In the genomic region with DNA sequence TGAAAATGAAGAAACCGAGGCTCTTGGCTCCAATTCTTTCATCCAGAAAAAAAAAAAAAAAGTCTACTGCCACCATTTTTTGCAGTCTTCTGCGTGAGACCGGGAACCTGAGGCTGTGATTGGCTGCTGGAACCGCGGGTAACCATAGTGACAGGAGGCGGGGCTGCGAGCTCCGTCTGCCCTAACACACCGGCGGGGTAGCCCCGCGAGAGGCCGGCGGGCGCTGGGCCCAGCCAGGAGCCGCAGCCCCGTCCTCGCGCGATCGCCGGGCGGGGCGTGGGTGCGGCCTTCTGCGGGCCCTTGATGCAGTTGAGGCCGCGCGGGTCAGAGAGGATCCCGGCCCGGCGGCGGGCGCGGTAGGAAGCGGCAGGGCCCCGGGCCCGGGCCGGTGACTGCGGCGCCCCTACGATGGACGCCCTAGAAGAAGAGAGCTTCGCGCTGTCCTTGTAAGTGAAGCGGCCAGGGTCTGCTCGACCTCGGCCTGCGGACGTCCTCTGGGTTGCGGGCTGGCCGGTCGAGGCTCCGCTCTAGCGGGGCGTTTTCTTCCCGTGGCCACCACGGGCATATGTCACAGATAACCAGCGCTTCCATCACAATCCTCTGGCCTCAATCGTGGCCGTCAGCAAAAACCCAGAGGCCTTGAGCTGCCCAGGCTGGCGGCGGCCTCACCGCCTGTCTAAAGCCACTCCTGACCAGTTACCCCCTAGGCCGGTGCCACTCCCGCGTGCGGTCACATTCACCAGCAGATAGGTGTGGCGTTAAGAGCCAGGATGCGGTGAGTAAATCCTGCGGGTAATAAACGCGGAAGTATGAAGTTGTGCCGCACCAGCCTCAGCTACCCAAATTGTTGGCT, we compare ENCODE assay signal across 8 mouse cellular contexts. TPM values are rescaled to one million over a fixed set of nuclear protein-coding genes. Genes with fewer than 3 reads are reported as not detected.
A peak's percentile ranks its signal among the peaks of the same experiment; 100 is the strongest.
DNase-seq lines count a peak whose midpoint lies in the region; ATAC-seq and TF ChIP-seq lines count a peak whose summit lies in the region.

A gene (plus strand): TSS at position 145 of the 853 bp plus-strand sequence.

- no peak; the same call in 1 of the 2 replicates for TF ChIP-seq CTCF in liver, embryonic 14.5 days (IDR thresholded peaks at IDR 0.05; ENCODE audit: low read depth)
- no peak for TF ChIP-seq CTCF in stomach, postnatal 0 days (IDR thresholded peaks at IDR 0.05; ENCODE audit: low read depth)

- no peaks in the 10 kb centered on the region for H3K9me3 ChIP-seq in forebrain, embryonic 10.5 days
- H3K9me3 ChIP-seq in heart, embryonic 15.5 days (replicated peaks): no peaks in the 10 kb centered on the region
- H3K9me3 ChIP-seq in liver, embryonic 14.5 days (ENCODE audit: control insufficient read depth, low read length): no peaks in the 10 kb centered on the region
- H3K9me3 ChIP-seq in neural tube, embryonic 11.5 days (ENCODE audit: control insufficient read depth, low read length): no peaks in the 10 kb centered on the region
- H3K9me3 ChIP-seq in stomach, postnatal 0 days (ENCODE audit: control insufficient read depth, low read length): no peaks in the 10 kb centered on the region

- H3K27ac ChIP-seq in forebrain, embryonic 10.5 days: peak within 1 kb of the TSS; percentile 97
- H3K27ac ChIP-seq in heart, embryonic 15.5 days: peak within 1 kb of the TSS; percentile 79
- peak within 1 kb of the TSS; percentile 72 for H3K27ac ChIP-seq in liver, embryonic 14.5 days
- H3K27ac ChIP-seq in neural tube, embryonic 11.5 days (ENCODE audit: low read depth, low read length): peak within 1 kb of the TSS; percentile 81
- H3K27ac ChIP-seq in stomach, postnatal 0 days (replicated peaks): peak within 1 kb of the TSS; percentile 90

- H3K36me3 ChIP-seq in forebrain, embryonic 10.5 days (replicated peaks): peaks cover 40% of the 10 kb centered on the region
- peaks cover 19% of the 10 kb centered on the region for H3K36me3 ChIP-seq in heart, embryonic 15.5 days
- H3K36me3 ChIP-seq in liver, embryonic 14.5 days (replicated peaks; ENCODE audit: control insufficient read depth, insufficient read depth, low read depth): peaks cover 6% of the 10 kb centered on the region; the same call in 1 of the 2 replicates
- peaks cover 5% of the 10 kb centered on the region for H3K36me3 ChIP-seq in neural tube, embryonic 11.5 days (ENCODE audit: control insufficient read depth, insufficient read depth, low read length)
- peaks cover 7% of the 10 kb centered on the region for H3K36me3 ChIP-seq in stomach, postnatal 0 days (ENCODE audit: control insufficient read depth, insufficient read depth, low read length)

- no peak for TF ChIP-seq EP300 in liver, embryonic 14.5 days (IDR thresholded peaks at IDR 0.05; ENCODE audit: low read depth)
- TF ChIP-seq EP300 in stomach, postnatal 0 days (optimal IDR thresholded peaks at IDR 0.05): no peak

- peak; percentile 97 for ATAC-seq in CD4-positive, CD25-positive, alpha-beta regulatory T cell, adult 4 months
- ATAC-seq in heart, embryonic 15.5 days (replicated peaks; ENCODE audit: insufficient number of reproducible peaks, insufficient read depth, low FRiP score, low read depth): peak; percentile 100
- peak; percentile 98 for ATAC-seq in liver, embryonic 14.5 days (ENCODE audit: insufficient read depth)
- peak; percentile 99 for ATAC-seq in neural tube, embryonic 11.5 days (ENCODE audit: insufficient read depth, low FRiP score, low TSS enrichment)
- ATAC-seq in stomach, postnatal 0 days (ENCODE audit: low FRiP score, low TSS enrichment): peak; percentile 99

- H3K4me1 ChIP-seq in forebrain, embryonic 10.5 days: peaks cover 26% of the 10 kb centered on the region
- H3K4me1 ChIP-seq in heart, embryonic 15.5 days (replicated peaks): peaks cover 11% of the 10 kb centered on the region; the same call in 1 of the 2 replicates
- H3K4me1 ChIP-seq in liver, embryonic 14.5 days (replicated peaks; ENCODE audit: control insufficient read depth in 2 of 2, insufficient read depth in 2 of 2, low read length in 1 of 2): peaks cover 8 to 9% of the 10 kb centered on the region in 2 experiments
- peaks cover 7% of the 10 kb centered on the region; the same call in 1 of the 2 replicates for H3K4me1 ChIP-seq in neural tube, embryonic 11.5 days (ENCODE audit: control insufficient read depth, insufficient read depth, low read length)
- H3K4me1 ChIP-seq in stomach, postnatal 0 days (replicated peaks; ENCODE audit: control insufficient read depth, insufficient read depth): no peaks in the 10 kb centered on the region

- H3K27me3 ChIP-seq in forebrain, embryonic 10.5 days (ENCODE audit: poor library complexity, severe bottlenecking): no peaks in the 10 kb centered on the region
- H3K27me3 ChIP-seq in heart, embryonic 15.5 days: no peaks in the 10 kb centered on the region
- H3K27me3 ChIP-seq in liver, embryonic 14.5 days (ENCODE audit: control insufficient read depth, insufficient read depth, low read length): no peaks in the 10 kb centered on the region
- H3K27me3 ChIP-seq in neural tube, embryonic 11.5 days (ENCODE audit: control insufficient read depth, insufficient read depth, low read length): no peaks in the 10 kb centered on the region
- H3K27me3 ChIP-seq in stomach, postnatal 0 days (ENCODE audit: control insufficient read depth, insufficient read depth, low read length): no peaks in the 10 kb centered on the region

- under 1% methylated on average over 74 of the region's 74 CpGs for WGBS in forebrain, embryonic 10.5 days
- under 1% methylated on average over 74 of the region's 74 CpGs for WGBS in heart, embryonic 15.5 days
- under 1% methylated on average over 74 of the region's 74 CpGs for WGBS in liver, embryonic 14.5 days (ENCODE audit: insufficient replicate concordance)
- under 1% methylated on average over 73 of the region's 74 CpGs for WGBS in neural tube, embryonic 11.5 days
- WGBS in stomach, postnatal 0 days: under 1% methylated on average over 74 of the region's 74 CpGs

- peak within 1 kb of the TSS; percentile 87 for H3K4me3 ChIP-seq in forebrain, embryonic 10.5 days
- H3K4me3 ChIP-seq in heart, embryonic 15.5 days: peak within 1 kb of the TSS; percentile 74
- H3K4me3 ChIP-seq in liver, embryonic 14.5 days (ENCODE audit: insufficient read depth in 1 of 2, low read depth in 2 of 2, low read length in 2 of 2): peak within 1 kb of the TSS; percentile 77 to 93
- H3K4me3 ChIP-seq in neural tube, embryonic 11.5 days (ENCODE audit: low read depth, low read length): peak within 1 kb of the TSS; percentile 87
- H3K4me3 ChIP-seq in stomach, postnatal 0 days (ENCODE audit: low read depth, low read length): peak within 1 kb of the TSS; percentile 66

- H3K9ac ChIP-seq in heart, embryonic 15.5 days: peak within 1 kb of the TSS; percentile 81
- H3K9ac ChIP-seq in liver, embryonic 14.5 days (replicated peaks): peak within 1 kb of the TSS; percentile 93
- peak within 1 kb of the TSS; percentile 97 for H3K9ac ChIP-seq in neural tube, embryonic 11.5 days (ENCODE audit: low read length)
- H3K9ac ChIP-seq in stomach, postnatal 0 days (ENCODE audit: low read length): peak within 1 kb of the TSS; percentile 88

- DNase-seq in c-Kit-negative CD71-positive TER-119-positive erythroid progenitor cells, embryonic 14.5 days (ENCODE audit: low read depth, low spot score): peak; percentile 88
- peak; percentile 95 for DNase-seq in forebrain, embryonic 10.5 days (ENCODE audit: extremely low spot score, low spot score)
- peak; percentile 96 to 98 for DNase-seq in kidney, postnatal 25 days
- peak; percentile 89 to 90 (median 89) for DNase-seq in liver, embryonic 14.5 days (ENCODE audit: low read depth in 3 of 3, low spot score in 3 of 3)
- peak; percentile 95 for DNase-seq in neural tube, embryonic 11.5 days (ENCODE audit: low spot score)
- peak; percentile 97 for DNase-seq in stomach, postnatal 0 days (ENCODE audit: low spot score)

- H3K4me2 ChIP-seq in heart, embryonic 15.5 days: peak within 1 kb of the TSS; percentile 72
- H3K4me2 ChIP-seq in liver, embryonic 14.5 days (ENCODE audit: low read depth): peak within 1 kb of the TSS; percentile 90
- peak within 1 kb of the TSS; percentile 67 for H3K4me2 ChIP-seq in neural tube, embryonic 11.5 days (ENCODE audit: low read depth)
- peak within 1 kb of the TSS; percentile 79 for H3K4me2 ChIP-seq in stomach, postnatal 0 days (replicated peaks; ENCODE audit: low read depth)

RNA-seq across cellular contexts. Expression of the gene that starts here (rescaled TPM):
- 10 to 100 TPM; 22.2 to 28.4 TPM for polyA plus RNA-seq in CD4-positive, CD25-positive, alpha-beta regulatory T cell, adult 4 months (2017; shearing (Covaris generic))
- 209 and 223 TPM in 2 replicates for polyA plus RNA-seq in forebrain, embryonic 10.5 days (2016; fragmentation: Nextera tagmentation; extraction: Ambion mirVana)
- 112 and 121 TPM in 2 replicates for polyA plus RNA-seq in heart, embryonic 15.5 days (2015; fragmentation: Nextera tagmentation; extraction: Ambion mirVana)
- 18.2 and 18.6 TPM in 2 replicates for polyA plus RNA-seq in liver, embryonic 14.5 days (2012; rRNA removed)
- polyA plus RNA-seq in liver, embryonic 14.5 days (2014; fragmentation: Nextera tagmentation; extraction: Ambion mirVana): 11.2 and 12.8 TPM in 2 replicates
- polyA plus RNA-seq in neural tube, embryonic 11.5 days (2014; fragmentation: Nextera tagmentation; extraction: Ambion mirVana): 89.6 and 95.5 TPM in 2 replicates
- polyA plus RNA-seq in stomach, postnatal 0 days (2015; fragmentation: Nextera tagmentation; extraction: Ambion mirVana): 91.2 and 94.2 TPM in 2 replicates

Comparison
In these comparisons a context has a peak if more than half of its experiments do, and no peak if none do; other contexts are left out.
1. Peak in every context shown above with its lines: DNase-seq, ATAC-seq, H3K4me3 ChIP-seq and H3K27ac ChIP-seq.